Mouse (Mus musculus) liver, embryonic 16.5 days (tissue): Measurements from ENCODE around the gene Ptbp2. TPM values are rescaled to one million over a fixed set of nuclear protein-coding genes. Genes with fewer than 3 reads are reported as not detected.

Experiments used
- ATAC-seq: fragments of 200-750 bp; cut with Nextera tagmentation; 2 replicates; pipeline ENCODE4 v1.8.0; 2017; ENCODE audit warnings: low read depth, mild to moderate bottlenecking, moderate number of reproducible peaks, moderate library complexity
- H3K27ac ChIP-seq: fragments of 300-500 bp; sonication (generic); 2 replicates; pipeline ENCODE4 v1.5.1; 2014; ENCODE audit warnings: mild to moderate bottlenecking, low read length
- H3K27me3 ChIP-seq: fragments of 300-500 bp; sonication (generic); 2 replicates; pipeline ENCODE4 v1.6.1; 2014; ENCODE audit warnings: low read depth, low read length, mixed read lengths; ENCODE audit not compliant: control insufficient read depth, insufficient read depth
- H3K36me3 ChIP-seq: fragments of 300-500 bp; sonication (generic); 2 replicates; pipeline ENCODE4 v1.6.1; 2014; ENCODE audit warnings: mild to moderate bottlenecking; ENCODE audit not compliant: control insufficient read depth, insufficient read depth
- H3K4me1 ChIP-seq: fragments of 300-500 bp; sonication (generic); 2 replicates; pipeline ENCODE4 v1.6.1; 2014; ENCODE audit warnings: low read depth, low read length, mixed read lengths; ENCODE audit not compliant: control insufficient read depth
- H3K4me2 ChIP-seq: fragments of 300-500 bp; sonication (generic); 2 replicates; pipeline ENCODE4 v1.6.1; 2014; ENCODE audit warnings: low read depth, low read length, mixed read lengths
- H3K4me3 ChIP-seq: fragments of 300-500 bp; sonication (generic); 2 replicates; pipeline ENCODE4 v1.5.1; 2014; ENCODE audit warnings: low read depth, mild to moderate bottlenecking, low read length
- H3K9ac ChIP-seq: fragments of 300-500 bp; sonication (generic); 2 replicates; pipeline ENCODE4 v1.6.1; 2014; ENCODE audit warnings: low read depth, low read length
- H3K9me3 ChIP-seq: fragments of 300-500 bp; sonication (generic); replicated peaks from 2 replicates; pipeline ENCODE4 v1.6.1; 2016; ENCODE audit warnings: low read length; ENCODE audit not compliant: control insufficient read depth
- WGBS: fragments of 180-500 bp; shearing (Covaris S2); extraction: QIAGEN DNeasy Blood & Tissue Kit; methylation state at CpG from one replicate; pipeline ENCODE4 v1.1.7; 2014; ENCODE audit not compliant: insufficient replicate concordance; 5-methylcytosine and 5-hydroxymethylcytosine counted together
- polyA plus RNA-seq: library from polyadenylated mRNA; unstranded; fragments of >200 nt; fragmentation: Nextera tagmentation; extraction: Ambion mirVana; gene quantifications from 2 replicates; pipeline ENCODE4 v1.2.1, GENCODE M21; 2015

Ptbp2 gene
- 5.6 and 6.6 TPM in 2 replicates for polyA plus RNA-seq

DNA sequence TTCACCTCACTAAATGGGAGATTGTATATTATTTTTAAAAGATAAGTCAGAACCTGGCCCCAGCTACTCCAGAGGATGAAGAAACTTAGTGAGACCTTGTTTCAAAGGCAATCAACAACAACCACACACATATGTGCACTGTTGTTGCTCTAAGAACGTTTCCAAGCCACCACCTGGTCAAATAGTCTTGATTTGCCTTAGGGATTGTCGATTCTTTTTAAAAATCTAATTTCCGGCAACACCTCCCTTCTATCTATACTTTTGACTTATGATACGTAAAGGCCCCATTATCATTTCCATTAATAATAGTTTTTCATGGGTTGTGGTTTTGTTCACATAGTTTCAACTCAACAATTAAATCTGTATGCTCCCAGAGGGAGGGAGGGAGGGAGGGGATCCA lies at the start of gene Ptbp2:
Gene Ptbp2, minus strand, starts transcription at position 101 of the 400 bp plus-strand sequence.
- Histone ChIP-seq H3K27ac (peak within 1 kb of the TSS; percentile 86), H3K4me1 (peaks cover 6% of the 10 kb centered on the region)
- 76% methylated on average over 4 of the region's 4 CpGs for WGBS

DNA sequence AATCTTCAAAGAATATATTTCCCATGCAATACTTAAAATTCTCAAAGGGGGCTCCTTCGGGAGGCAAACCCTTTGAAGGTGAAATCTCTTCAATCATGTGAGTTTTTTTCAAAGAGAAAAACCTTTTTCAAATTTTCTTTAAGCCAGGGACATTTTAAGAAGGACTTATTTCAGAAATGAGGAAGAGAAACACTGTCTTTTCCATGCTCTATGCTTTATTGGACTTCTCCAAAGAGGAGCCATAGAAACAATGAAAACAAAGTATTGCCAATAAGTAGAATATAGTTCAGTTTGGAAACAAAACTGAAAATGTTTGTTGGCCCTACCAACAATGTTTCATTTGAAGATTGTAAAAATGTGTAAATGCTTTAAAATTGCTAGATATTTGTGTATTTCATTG lies 30.4 kb upstream of the Ptbp2 start:
- H3K4me2 ChIP-seq, result no peak overlapping the region
- no peak for ATAC-seq
- no peak overlapping the region for H3K4me3 ChIP-seq
- WGBS, result 49% methylated on average over 1 of the region's 1 CpGs
- H3K4me1 ChIP-seq, result no peaks in the 10 kb centered on the region
- no peaks in the 10 kb centered on the region for H3K9me3 ChIP-seq
- no peaks in the 10 kb centered on the region for H3K36me3 ChIP-seq
- no peak overlapping the region for H3K27ac ChIP-seq
- H3K27me3 ChIP-seq, result no peaks in the 10 kb centered on the region
- H3K9ac ChIP-seq, result no peak overlapping the region

More for the DNA sequence above, at the start of gene Ptbp2:
- ATAC-seq, result no peak
- H3K36me3 ChIP-seq, result no peaks in the 10 kb centered on the region
- peak within 1 kb of the TSS; percentile 50 for H3K4me2 ChIP-seq
- peak within 1 kb of the TSS; percentile 87 for H3K9ac ChIP-seq
- no peaks in the 10 kb centered on the region for H3K27me3 ChIP-seq
- H3K9me3 ChIP-seq, result no peaks in the 10 kb centered on the region
- H3K4me3 ChIP-seq, result peak within 1 kb of the TSS; percentile 87

DNA sequence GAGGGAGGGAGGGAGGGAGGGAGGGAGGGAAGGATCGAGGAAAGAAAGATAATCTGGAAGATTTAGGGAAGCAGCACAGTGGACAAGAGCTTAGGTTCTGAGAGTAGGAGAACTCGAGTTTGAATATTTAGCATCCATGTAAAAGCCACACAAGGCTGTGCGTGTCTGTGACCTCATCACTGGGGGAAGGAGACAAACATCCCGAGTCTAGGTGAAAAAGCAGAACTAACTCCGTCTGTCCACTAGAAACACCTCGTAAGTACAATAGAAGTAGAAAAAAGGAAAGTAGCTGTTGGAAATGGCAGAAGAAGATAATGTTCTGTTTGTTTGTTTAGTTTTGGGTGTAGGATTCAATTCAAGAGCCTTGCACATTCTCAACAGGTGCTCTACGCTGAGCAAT lies 21.9 kb upstream of the Ptbp2 start:
- Histone ChIP-seq H3K9ac (no peak overlapping the region), H3K4me3 (no peak overlapping the region), H3K4me2 (no peak overlapping the region), H3K4me1 (no peaks in the 10 kb centered on the region), H3K27ac (no peak overlapping the region), H3K9me3 (no peaks in the 10 kb centered on the region), H3K36me3 (no peaks in the 10 kb centered on the region), H3K27me3 (no peaks in the 10 kb centered on the region)
- no peak for ATAC-seq
- 25% methylated on average over 7 of the region's 7 CpGs for WGBS

DNA sequence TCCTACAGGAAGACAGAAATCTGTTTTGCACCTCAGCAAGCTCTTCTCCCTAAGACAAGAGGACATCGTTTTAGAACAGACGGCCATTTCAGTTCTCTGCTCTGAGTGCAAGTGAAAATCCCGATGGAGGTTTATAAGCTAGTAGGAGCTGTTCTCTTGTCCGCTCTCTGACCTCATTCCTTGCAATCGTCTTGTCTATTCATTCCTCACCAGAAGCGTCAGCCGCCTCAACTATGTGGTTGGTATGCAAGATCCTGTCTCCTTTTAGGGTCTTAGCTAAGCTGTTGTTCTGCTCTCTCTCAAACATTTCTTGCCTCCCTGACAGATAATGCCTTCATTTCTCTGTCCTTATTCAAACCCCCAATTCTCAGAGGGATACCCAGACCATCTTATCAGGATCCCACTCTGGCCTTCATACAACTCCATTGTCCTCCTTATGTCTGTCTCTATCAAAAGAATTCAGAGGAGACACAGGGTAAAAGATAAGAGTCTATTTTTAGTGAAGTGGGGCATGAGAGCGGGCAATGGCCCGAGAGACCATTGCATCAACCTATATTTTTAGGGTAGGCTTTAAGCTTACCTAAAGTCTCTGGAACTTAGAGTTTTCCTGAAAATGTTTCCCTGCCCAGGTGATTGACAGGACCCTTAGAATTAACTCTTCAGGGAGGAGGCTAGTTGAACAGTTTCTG lies 10.6 kb upstream of the Ptbp2 start:
- Histone ChIP-seq H3K27me3 (no peaks in the 10 kb centered on the region), H3K36me3 (no peaks in the 10 kb centered on the region), H3K9me3 (no peaks in the 10 kb centered on the region), H3K27ac (no peak overlapping the region), H3K9ac (no peak overlapping the region), H3K4me1 (no peaks in the 10 kb centered on the region), H3K4me2 (no peak overlapping the region), H3K4me3 (no peak overlapping the region)
- WGBS, result 57% methylated on average over 9 of the region's 9 CpGs
- no peak for ATAC-seq

DNA sequence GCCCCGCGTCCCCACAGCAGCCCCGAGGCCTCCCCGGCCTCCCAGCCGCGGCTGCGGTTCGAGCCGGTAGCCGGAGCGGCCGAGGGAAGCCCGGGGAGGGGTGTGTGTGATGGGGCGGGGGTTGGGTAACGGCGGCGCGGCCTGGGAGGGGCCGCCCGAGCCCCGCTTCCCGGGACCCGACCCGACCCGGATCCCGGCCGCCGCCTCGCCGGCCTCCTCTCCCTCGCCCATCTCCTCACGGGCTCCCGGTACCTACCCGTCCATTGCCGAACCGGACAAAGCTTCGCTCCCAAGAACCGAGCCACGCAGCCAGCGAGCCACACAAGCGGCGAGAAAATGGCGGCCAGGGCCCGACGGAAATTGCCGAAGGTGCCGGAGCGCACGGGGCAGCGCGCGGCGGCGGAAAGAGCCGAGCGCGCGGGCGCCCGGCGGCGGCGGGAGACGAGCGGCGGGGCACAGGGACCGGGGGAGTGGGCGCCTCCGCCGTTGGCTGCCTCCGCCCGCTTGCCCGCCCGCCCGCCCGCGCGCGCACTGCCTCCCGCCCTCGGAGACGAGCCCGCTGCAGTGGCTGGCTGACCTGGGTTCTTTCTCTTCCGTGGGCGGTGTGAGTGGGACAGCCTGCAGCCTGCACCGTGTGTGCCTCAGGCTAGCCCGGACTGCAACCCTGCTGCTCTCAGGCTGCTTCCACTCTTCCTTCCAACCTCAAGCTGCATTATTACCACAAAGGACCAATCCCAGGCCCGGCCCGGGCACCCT lies 1.1 kb downstream of the Ptbp2 start:
- H3K4me2 ChIP-seq, result peak overlapping the region; percentile 50
- H3K4me3 ChIP-seq, result peak overlapping the region; percentile 87
- ATAC-seq, result peak; percentile 84
- H3K27ac ChIP-seq, result peak overlapping the region; percentile 86
- H3K4me1 ChIP-seq, result peaks cover 6% of the 10 kb centered on the region
- H3K27me3 ChIP-seq, result no peaks in the 10 kb centered on the region
- no peaks in the 10 kb centered on the region for H3K9me3 ChIP-seq
- no peaks in the 10 kb centered on the region for H3K36me3 ChIP-seq
- under 1% methylated on average over 58 of the region's 89 CpGs for WGBS
- peak overlapping the region; percentile 87 for H3K9ac ChIP-seq

DNA sequence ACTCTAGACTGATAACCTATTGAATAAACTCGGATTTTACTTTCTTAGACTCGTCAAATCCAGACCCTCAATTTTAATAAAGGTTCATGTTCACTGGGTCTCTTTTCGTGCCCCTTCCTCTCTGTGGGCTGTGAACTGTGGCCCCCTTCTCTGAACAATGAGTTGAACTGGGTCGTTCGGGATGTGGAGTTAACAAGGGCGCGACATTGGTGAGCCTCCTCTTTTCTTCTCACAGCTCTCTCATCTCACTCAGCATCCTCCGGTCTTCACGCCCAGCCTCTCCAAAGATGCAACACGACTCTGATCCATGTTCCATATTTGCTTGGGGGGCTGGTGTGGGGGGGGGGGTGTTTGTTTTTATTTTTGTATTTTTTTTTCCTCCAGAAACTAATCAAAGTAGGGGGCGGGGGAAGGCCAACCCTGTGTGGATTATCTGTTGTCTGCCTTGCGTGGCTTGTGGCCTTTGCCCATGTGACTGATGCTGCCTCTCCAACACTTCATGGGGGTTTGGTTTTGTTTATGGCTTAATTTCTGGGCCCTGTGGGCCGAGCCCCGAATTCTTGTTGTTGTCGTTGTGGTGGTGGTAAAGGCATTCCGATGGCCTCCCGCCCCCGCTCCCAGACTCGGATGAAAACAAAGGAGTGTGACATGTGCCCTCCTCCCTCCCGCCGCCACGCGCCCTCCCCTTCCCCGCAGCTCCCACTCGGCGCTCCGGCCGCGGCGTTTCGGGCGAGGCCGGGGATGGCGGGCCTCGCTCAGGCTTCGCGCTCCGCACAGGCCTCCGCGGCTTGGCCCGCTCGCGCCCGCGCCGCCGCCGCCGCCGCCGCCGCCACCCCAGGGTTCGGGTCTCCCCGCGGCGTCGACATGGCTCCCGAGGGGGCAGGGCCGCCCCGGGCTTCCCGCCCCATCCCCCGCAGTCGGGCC lies 2.0 kb downstream of the Ptbp2 start:
- H3K4me1 ChIP-seq, result peaks cover 6% of the 10 kb centered on the region
- peak overlapping the region; percentile 86 for H3K27ac ChIP-seq
- ATAC-seq, result peak; percentile 56
- H3K9me3 ChIP-seq, result no peaks in the 10 kb centered on the region
- no peaks in the 10 kb centered on the region for H3K36me3 ChIP-seq
- H3K4me3 ChIP-seq, result peak overlapping the region; percentile 87
- WGBS, result under 1% methylated on average over 47 of the region's 63 CpGs
- peak overlapping the region; percentile 50 for H3K4me2 ChIP-seq
- peak overlapping the region; percentile 87 for H3K9ac ChIP-seq
- no peaks in the 10 kb centered on the region for H3K27me3 ChIP-seq

DNA sequence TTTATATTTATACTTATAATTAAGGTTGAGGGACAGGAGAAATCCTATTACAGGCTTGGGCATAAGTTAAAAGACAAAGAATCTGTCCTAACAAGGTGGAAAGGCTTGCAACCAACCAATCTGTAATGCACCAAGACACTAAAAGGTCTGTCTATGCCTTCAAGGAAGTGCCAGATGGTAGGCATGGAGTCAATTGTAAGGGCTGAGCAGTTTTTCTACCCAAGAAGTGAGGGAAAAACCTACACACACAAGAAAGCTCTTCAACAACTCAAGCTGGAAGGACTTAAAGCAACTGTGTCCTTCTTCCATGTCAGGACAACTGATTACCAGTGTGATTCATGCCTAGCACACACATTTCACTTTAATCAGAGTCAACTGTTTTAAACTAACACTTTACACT lies 3.4 kb downstream of the Ptbp2 start:
- peaks cover 6% of the 10 kb centered on the region for H3K4me1 ChIP-seq
- no peak overlapping the region for H3K4me3 ChIP-seq
- H3K27me3 ChIP-seq, result no peaks in the 10 kb centered on the region
- H3K4me2 ChIP-seq, result peak overlapping the region; percentile 30; the same call in 1 of the 2 replicates
- no peaks in the 10 kb centered on the region for H3K9me3 ChIP-seq
- H3K27ac ChIP-seq, result peak overlapping the region; percentile 19; the same call in 1 of the 2 replicates
- no peak overlapping the region for H3K9ac ChIP-seq
- ATAC-seq, result no peak
- no peaks in the 10 kb centered on the region for H3K36me3 ChIP-seq

DNA sequence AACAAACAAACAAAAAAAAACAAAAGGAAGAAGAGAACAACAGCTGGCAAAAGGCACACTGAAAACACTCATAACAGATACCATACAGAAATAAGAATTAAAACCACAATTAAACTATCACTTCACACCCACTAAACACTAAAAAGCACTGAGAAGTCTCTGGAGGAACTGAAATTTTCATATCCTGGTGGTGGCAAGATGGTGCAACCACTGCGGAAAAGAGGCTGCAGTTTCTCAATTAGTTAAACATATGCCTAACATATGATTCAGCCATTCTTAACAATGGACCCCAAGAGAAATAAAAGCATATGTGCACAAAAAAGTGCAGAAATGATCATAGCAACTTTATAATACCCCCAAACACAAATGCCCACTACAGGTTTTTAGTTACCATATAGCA lies 5.0 kb downstream of the Ptbp2 start:
- Histone ChIP-seq H3K4me2 (0 out of 2 replicates have a peak overlapping the region, but pooled peaks have one; percentile 17), H3K36me3 (no peaks in the 10 kb centered on the region), H3K27me3 (no peaks in the 10 kb centered on the region), H3K9ac (no peak overlapping the region), H3K27ac (peak overlapping the region; percentile 37; the same call in 1 of the 2 replicates), H3K9me3 (no peaks in the 10 kb centered on the region), H3K4me1 (peaks cover 6% of the 10 kb centered on the region), H3K4me3 (no peak overlapping the region)
- WGBS, result 67% methylated on average over 1 of the region's 1 CpGs
- no peak for ATAC-seq
